Mouse (Mus musculus) liver, postnatal 0 days (tissue): ENCODE data around the gene Txnip.

ENCODE experiments used
- CTCF ChIP-seq: sonication (generic); IDR thresholded peaks from 2 replicates; pipeline ENCODE4 v1.5.1; 2016; ENCODE audit warnings: antibody characterized with exemption, low read depth
- EP300 ChIP-seq: IDR thresholded peaks from 2 replicates; pipeline ENCODE4 v1.6.1; 2016; ENCODE audit warnings: antibody characterized with exemption, low read depth, mild to moderate bottlenecking

DNA sequence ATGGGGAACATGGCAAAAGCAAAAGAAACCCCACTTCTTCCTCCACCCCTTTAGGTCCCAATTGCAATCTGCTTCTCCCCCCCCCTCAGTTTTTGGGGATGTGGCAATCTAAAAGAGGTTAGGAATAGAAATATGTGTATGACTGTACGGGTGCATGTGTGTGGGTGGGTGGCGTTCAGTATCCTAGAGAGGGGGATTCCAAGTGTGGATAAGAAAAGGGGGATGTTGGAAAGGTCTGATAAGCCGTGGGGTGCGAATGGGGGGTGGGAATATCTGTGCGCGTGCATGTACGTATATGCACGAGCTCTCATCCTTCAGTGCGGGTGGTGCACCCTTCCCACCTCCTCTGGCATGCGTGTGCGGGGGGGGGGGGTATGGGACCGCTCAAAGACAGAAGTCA, 39.1 kb downstream of the Txnip start:
- TF ChIP-seq EP300: no peak
- no peak for TF ChIP-seq CTCF
